Mouse (Mus musculus) hindbrain, embryonic 12.5 days (tissue): ENCODE measurements at regions not wholly inside any gene's neighbourhood (a gene's known extent, or its start where the extent isn't known, plus 50 kb on each side); places are given as distances from the start of the nearest gene placed in this dataset.

Experiments used
- ATAC-seq: fragments of 200-750 bp; cut with Nextera tagmentation; 2 replicates; pipeline ENCODE4 v1.8.0; 2017; ENCODE audit warnings: moderate TSS enrichment; ENCODE audit not compliant: low FRiP score
- H3K27ac ChIP-seq: fragments of 300-500 bp; sonication (generic); 2 replicates; pipeline ENCODE4 v1.5.1; 2016; ENCODE audit warnings: mild to moderate bottlenecking
- H3K27me3 ChIP-seq: fragments of 300-500 bp; sonication (generic); 2 replicates; pipeline ENCODE4 v1.6.1; 2016; ENCODE audit warnings: mild to moderate bottlenecking
- H3K36me3 ChIP-seq: fragments of 300-500 bp; sonication (generic); 2 replicates; pipeline ENCODE4 v1.6.1; 2016; ENCODE audit warnings: mild to moderate bottlenecking
- H3K4me1 ChIP-seq: fragments of 300-500 bp; sonication (generic); 2 replicates; pipeline ENCODE4 v1.6.1; 2016
- H3K4me2 ChIP-seq: fragments of 300-500 bp; sonication (generic); replicated peaks from 2 replicates; pipeline ENCODE4 v1.6.1; 2016; ENCODE audit warnings: mild to moderate bottlenecking
- H3K4me3 ChIP-seq: fragments of 300-500 bp; sonication (generic); 2 replicates; pipeline ENCODE4 v1.5.1; 2016; ENCODE audit warnings: mild to moderate bottlenecking
- H3K9ac ChIP-seq: fragments of 300-500 bp; sonication (generic); 2 replicates; pipeline ENCODE4 v1.6.1; 2016; ENCODE audit warnings: mild to moderate bottlenecking, moderate library complexity
- H3K9me3 ChIP-seq: fragments of 300-500 bp; sonication (generic); replicated peaks from 2 replicates; pipeline ENCODE4 v1.6.1; 2016; ENCODE audit warnings: mild to moderate bottlenecking
- WGBS: fragments of 180-500 bp; shearing (Covaris S2); methylation state at CpG from one replicate; pipeline ENCODE4 v1.1.7; 2016; 5-methylcytosine and 5-hydroxymethylcytosine counted together

DNA sequence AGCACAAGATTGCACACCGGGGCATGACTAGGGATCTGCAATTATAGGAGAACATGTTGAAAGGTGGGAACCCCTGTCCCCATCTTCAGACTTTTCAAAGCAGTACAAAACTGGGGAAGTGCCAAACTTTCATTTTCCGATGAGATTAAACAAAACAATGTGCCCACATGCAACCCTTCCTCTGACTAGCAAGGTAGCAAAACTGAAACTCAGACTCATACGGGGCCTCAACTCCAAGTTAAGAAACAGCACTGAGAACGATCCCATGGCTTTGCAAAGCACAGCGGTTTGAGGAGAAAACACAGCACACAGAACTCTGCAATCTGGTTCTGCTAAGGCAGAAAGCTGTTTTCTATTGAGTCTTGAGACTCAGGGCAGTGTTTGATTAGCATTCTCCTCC is 388.9 kb upstream of the Intu start:
- no peak for ATAC-seq
- no peaks in the 10 kb centered on the region for H3K36me3 ChIP-seq
- no peaks in the 10 kb centered on the region for H3K9me3 ChIP-seq
- H3K27me3 ChIP-seq, result no peaks in the 10 kb centered on the region
- no peak overlapping the region for H3K4me2 ChIP-seq
- no peak overlapping the region for H3K9ac ChIP-seq
- H3K4me1 ChIP-seq, result no peaks in the 10 kb centered on the region
- H3K4me3 ChIP-seq, result no peak overlapping the region
- H3K27ac ChIP-seq, result no peak overlapping the region
- 85% methylated on average over 5 of the region's 5 CpGs for WGBS

DNA sequence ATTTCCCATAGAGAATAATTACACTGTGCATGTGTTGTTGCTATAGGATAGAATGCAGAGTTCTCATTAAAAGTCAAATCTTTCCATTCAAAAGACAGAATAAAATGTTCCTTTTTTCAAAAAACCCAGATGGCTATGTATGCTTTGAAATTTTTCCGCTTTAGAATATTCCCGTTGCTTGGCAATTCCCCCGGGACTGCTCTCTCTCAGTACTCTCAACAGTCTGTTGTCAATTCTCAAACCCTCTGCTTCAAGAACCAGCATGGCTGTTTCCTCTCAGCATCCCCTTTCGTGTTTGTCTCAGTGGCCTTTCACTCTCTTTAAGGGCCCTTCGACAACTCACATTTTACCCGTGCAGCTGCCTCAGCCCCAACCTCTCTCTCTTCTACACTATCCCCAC is 372.5 kb upstream of the Intu start:
- Histone ChIP-seq H3K27ac (no peak overlapping the region), H3K4me1 (no peaks in the 10 kb centered on the region), H3K4me2 (no peak overlapping the region), H3K9me3 (no peaks in the 10 kb centered on the region), H3K36me3 (no peaks in the 10 kb centered on the region), H3K27me3 (no peaks in the 10 kb centered on the region), H3K9ac (no peak overlapping the region), H3K4me3 (no peak overlapping the region)
- ATAC-seq, result no peak
- WGBS, result 76% methylated on average over 6 of the region's 6 CpGs

DNA sequence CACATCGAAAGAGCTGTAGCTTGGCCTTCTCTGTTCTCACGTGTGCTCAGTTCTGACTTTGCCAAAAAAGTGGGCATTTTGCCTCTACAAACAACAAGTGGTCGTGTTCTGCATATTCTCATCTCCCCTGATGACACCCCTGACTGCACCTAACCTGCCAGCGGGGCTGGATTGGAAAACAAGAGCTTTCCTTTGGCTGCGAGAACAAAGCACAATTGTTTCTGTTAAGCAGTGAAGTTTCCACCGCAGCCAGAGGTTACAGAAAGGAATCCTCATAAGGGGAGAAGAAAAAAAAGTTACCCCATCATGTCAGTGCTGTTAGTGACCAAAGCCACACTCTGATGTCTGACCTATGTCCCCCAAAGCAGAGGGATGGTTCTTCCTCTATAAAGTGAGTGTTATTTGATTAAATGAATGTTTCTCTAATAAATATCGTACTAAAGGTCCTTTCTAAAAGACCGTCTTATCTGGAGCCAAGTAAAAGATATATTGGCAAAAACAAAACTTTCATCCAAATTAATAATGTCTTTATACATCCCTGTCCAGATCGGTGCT is 371.4 kb upstream of the Intu start:
- 50% methylated on average over 9 of the region's 9 CpGs for WGBS
- no peak overlapping the region for H3K4me2 ChIP-seq
- H3K27ac ChIP-seq, result no peak overlapping the region
- no peaks in the 10 kb centered on the region for H3K4me1 ChIP-seq
- no peaks in the 10 kb centered on the region for H3K9me3 ChIP-seq
- no peak overlapping the region for H3K4me3 ChIP-seq
- no peaks in the 10 kb centered on the region for H3K27me3 ChIP-seq
- ATAC-seq, result no peak
- no peak overlapping the region for H3K9ac ChIP-seq
- no peaks in the 10 kb centered on the region for H3K36me3 ChIP-seq

DNA sequence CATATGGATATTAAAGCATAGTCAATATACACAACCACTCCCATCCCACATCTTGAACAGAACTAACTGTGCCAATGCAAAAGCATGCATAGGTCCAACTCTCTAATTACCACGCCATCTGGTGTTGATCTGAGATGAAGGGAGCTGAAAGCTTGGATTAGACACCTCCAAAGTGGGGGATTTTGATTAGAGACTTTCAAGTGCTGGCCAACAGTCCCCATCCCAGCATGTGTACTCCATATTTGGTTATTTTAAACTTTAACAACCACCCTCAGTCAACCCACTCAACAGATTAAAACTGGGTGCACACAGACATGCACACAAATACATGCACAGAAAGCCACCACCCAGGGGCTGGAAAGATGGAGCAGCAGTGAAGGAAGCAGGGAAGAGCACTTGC is 366.9 kb upstream of the Intu start:
- Histone ChIP-seq H3K27ac (no peak overlapping the region), H3K36me3 (no peaks in the 10 kb centered on the region), H3K4me1 (no peaks in the 10 kb centered on the region), H3K4me2 (no peak overlapping the region), H3K4me3 (no peak overlapping the region), H3K27me3 (no peaks in the 10 kb centered on the region), H3K9ac (no peak overlapping the region), H3K9me3 (no peaks in the 10 kb centered on the region)
- 81% methylated on average over 1 of the region's 1 CpGs for WGBS
- ATAC-seq, result no peak

DNA sequence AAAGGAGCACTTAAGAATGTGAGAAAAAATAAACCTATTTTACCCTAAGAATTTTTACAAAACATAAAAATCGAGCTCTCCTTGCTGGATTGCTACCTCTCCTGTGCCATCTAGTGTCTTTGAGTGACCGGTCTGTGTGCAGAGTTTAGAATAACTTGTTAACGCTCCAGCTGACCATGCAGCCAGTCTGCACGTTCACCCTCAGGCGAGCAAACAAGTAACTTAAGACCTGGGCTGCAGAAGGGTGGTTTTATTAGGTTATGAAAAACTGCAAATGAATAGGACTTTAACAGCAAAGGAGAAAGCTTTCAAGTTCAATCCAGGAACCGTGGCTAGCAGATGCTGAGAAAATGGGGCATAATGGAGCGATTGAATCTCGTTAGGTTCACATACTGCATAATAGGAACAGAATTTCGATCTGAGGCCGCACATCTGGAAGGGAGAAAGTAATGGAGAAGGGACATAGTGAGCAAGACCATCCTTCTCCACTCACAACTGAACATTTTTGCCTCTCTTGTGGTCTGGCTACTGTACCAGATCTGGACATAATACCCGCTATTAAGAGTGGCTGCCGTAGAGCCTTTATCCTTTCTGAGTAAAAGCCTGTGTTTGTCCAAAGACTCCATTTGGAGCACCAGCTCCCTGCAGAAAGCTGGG is 363.0 kb upstream of the Intu start:
- H3K9me3 ChIP-seq, result no peaks in the 10 kb centered on the region
- no peaks in the 10 kb centered on the region for H3K36me3 ChIP-seq
- no peak overlapping the region for H3K4me3 ChIP-seq
- H3K4me2 ChIP-seq, result no peak overlapping the region
- no peaks in the 10 kb centered on the region for H3K27me3 ChIP-seq
- no peak overlapping the region for H3K9ac ChIP-seq
- no peak for ATAC-seq
- H3K4me1 ChIP-seq, result no peaks in the 10 kb centered on the region
- 76% methylated on average over 12 of the region's 12 CpGs for WGBS
- no peak overlapping the region for H3K27ac ChIP-seq

DNA sequence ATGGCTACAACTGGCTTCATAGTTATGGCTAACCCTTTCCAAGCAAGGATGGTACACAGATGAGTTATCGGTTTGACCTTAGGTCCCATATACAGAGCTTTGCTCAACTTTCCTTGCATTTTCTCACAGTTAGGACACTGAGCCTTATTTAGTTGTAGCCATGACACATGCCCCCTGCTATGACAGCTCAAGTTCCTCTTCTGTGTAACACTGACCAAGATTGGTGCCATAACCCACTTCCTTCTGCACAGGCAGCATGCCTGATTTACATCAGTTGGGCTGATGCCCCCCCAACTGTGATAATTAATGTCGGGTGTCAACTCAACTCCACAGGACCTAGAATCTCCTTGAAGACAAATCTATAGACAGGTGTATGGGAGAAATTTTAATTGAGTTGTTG is 361.5 kb upstream of the Intu start:
- no peaks in the 10 kb centered on the region for H3K4me1 ChIP-seq
- no peaks in the 10 kb centered on the region for H3K27me3 ChIP-seq
- ATAC-seq, result no peak

DNA sequence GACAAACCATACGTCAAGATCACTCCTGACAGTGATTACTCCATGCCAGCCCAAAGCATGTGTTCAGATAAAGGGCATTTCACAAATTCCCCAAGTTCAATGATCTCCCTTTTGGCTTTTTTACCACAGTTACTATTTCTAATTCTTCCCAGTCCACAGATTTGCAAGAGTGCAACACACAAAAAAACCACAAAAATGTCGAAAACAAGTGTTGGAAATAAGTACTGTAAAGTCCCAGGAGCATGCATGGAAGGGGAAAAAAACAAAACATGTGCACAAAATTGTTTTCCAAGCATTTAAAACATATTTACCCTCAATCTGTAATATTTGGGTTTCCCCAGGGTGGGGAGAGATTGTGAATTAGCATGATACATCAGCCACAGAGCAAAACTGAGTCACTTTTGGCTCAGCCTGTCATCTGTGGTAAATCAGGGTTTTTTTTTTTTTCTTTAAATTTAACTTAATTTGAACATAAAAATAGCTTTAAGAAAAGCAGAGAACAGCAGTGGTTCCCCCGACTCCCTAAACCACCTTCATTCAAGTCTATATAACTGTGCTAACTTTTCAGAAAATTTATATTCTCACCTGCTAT is 351.3 kb upstream of the Intu start:
- no peak overlapping the region for H3K9ac ChIP-seq
- no peak for ATAC-seq
- 74% methylated on average over 3 of the region's 3 CpGs for WGBS
- no peaks in the 10 kb centered on the region for H3K27me3 ChIP-seq
- H3K4me3 ChIP-seq, result no peak overlapping the region
- no peak overlapping the region for H3K4me2 ChIP-seq
- H3K9me3 ChIP-seq, result no peaks in the 10 kb centered on the region
- H3K4me1 ChIP-seq, result no peaks in the 10 kb centered on the region
- no peaks in the 10 kb centered on the region for H3K36me3 ChIP-seq
- H3K27ac ChIP-seq, result no peak overlapping the region

More for the DNA sequence above, 361.5 kb upstream of the Intu start:
- Histone ChIP-seq H3K27ac (no peak overlapping the region), H3K4me3 (no peak overlapping the region), H3K9ac (no peak overlapping the region), H3K9me3 (no peaks in the 10 kb centered on the region), H3K4me2 (no peak overlapping the region), H3K36me3 (no peaks in the 10 kb centered on the region)
- WGBS, result 91% methylated on average over 2 of the region's 2 CpGs

DNA sequence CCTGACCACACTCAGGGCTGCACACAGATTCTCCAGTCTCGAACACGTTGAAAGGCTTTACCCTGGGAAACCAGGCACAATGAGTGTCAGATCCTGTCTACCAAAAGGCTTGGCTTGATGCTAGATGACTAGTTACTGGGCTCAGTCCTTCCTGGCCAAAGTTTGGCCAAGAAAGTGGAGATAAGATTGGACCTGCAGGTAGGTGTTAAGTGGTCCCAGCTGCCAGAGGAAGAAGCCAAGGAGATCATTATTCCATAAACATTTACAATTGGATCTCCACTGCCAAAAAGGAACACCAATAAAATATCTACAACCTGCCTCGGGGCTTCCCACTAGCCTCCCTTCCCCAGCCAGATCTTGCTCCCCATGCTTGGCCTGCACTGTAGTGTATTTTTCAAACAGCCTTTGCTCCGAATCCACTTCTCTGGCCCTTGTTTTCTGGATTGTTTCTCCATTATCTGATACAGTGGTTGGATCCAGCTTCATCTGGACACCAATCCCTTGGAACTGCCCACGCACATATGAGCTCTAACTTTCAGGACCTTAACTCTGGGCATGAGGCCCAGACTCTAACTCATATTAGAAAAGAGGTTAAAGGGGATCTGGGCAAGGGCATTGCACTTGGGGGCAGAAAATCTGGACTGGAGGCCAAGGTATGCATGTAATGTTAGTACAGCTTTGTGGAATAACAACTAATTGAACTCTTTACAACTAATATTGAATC is 345.3 kb upstream of the Intu start:
- Histone ChIP-seq H3K9ac (no peak overlapping the region), H3K4me1 (no peaks in the 10 kb centered on the region), H3K9me3 (no peaks in the 10 kb centered on the region), H3K4me3 (no peak overlapping the region), H3K36me3 (no peaks in the 10 kb centered on the region), H3K4me2 (no peak overlapping the region), H3K27ac (no peak overlapping the region), H3K27me3 (no peaks in the 10 kb centered on the region)
- WGBS, result 87% methylated on average over 5 of the region's 5 CpGs
- no peak for ATAC-seq

DNA sequence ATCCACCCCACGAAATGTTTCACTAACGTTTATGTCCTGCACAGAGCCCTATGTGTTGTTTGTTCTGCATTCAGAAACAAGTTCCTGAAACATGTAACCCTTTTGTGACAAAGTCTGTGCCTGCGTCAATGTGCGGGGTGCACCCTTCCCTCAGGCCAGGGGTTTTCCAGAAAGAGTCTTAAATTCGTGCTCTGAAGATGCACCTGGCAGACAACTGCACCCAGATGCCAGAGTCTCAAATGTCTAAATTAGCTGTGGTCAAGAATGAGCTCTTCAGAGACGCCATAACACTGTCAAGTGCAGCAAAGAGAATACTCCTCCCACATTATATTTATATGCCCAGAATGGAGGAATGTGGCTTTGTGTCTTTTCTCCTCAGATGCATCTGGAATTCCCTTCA is 341.6 kb upstream of the Intu start:
- Histone ChIP-seq H3K4me1 (no peaks in the 10 kb centered on the region), H3K4me3 (no peak overlapping the region), H3K27me3 (no peaks in the 10 kb centered on the region), H3K9me3 (no peaks in the 10 kb centered on the region), H3K36me3 (no peaks in the 10 kb centered on the region), H3K27ac (no peak overlapping the region), H3K9ac (no peak overlapping the region), H3K4me2 (no peak overlapping the region)
- WGBS, result 79% methylated on average over 6 of the region's 6 CpGs
- no peak for ATAC-seq

DNA sequence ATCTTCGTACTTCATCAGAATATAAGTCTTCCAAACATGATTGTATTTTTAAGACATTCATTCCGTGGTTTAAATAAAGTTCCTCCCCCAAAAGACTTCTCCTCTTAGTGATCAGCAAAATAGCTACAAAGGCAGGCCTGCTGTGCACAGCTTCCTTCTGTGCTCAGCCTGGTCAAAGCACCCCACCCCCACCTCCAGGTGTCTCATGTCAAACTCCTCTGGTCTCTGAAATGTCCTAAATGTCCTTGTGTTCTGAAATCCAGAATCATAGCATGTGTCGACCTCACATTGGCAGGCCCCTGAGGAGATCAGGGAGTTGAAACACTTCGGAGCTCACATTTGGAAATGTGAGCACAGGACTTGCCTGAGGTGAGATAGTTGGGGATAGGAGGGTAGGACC is 341.1 kb upstream of the Intu start:
- Histone ChIP-seq H3K4me2 (no peak overlapping the region), H3K27me3 (no peaks in the 10 kb centered on the region), H3K27ac (no peak overlapping the region), H3K9ac (no peak overlapping the region), H3K36me3 (no peaks in the 10 kb centered on the region), H3K4me1 (no peaks in the 10 kb centered on the region), H3K9me3 (no peaks in the 10 kb centered on the region), H3K4me3 (no peak overlapping the region)
- WGBS, result 63% methylated on average over 4 of the region's 4 CpGs
- ATAC-seq, result no peak

DNA sequence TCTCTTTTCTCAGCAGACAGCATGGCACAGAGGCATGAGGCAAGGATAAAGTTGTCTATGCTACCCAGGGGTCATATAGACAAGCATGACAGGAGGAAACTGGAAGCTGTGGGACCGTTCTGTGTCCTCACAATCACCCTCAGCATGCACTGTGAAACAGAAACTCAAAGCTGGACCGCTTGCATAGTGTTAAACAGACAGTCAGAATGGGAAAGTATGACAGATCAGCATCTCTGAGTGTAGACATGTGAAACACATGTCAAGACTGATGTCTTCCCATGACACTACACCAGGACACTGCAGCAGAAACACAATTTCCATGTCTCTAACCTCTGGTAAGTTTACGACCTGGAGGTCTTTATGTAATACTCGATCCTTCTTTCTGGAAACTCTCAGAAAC is 330.9 kb upstream of the Intu start:
- Histone ChIP-seq H3K4me3 (no peak overlapping the region), H3K36me3 (no peaks in the 10 kb centered on the region), H3K27me3 (no peaks in the 10 kb centered on the region), H3K9me3 (no peaks in the 10 kb centered on the region), H3K4me1 (no peaks in the 10 kb centered on the region), H3K27ac (no peak overlapping the region), H3K9ac (no peak overlapping the region), H3K4me2 (no peak overlapping the region)
- WGBS, result 90% methylated on average over 4 of the region's 4 CpGs
- no peak for ATAC-seq

DNA sequence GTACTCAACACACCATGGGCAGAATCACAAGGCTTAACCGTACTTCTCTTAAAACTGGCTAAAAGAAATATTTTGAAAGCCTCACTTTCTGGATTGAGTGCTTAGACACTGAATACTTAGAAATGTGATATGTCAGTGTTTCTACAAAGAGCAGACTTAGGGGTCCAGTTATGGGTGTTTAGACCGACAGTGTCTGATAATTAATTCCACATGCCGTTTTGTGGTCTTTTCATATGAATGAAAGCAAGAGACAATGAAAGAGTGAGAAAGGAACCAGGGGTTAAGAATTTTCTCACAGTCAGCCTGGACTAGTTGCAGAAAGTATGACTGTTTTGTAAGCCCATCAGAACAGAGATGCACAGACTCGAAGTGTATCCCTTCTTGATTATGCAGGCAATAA is 324.8 kb upstream of the Intu start:
- H3K27ac ChIP-seq, result no peak overlapping the region
- H3K4me3 ChIP-seq, result no peak overlapping the region
- 33% methylated on average over 4 of the region's 4 CpGs for WGBS
- no peak for ATAC-seq
- no peak overlapping the region for H3K9ac ChIP-seq
- H3K4me1 ChIP-seq, result no peaks in the 10 kb centered on the region
- no peaks in the 10 kb centered on the region for H3K27me3 ChIP-seq
- no peaks in the 10 kb centered on the region for H3K36me3 ChIP-seq
- H3K4me2 ChIP-seq, result no peak overlapping the region
- H3K9me3 ChIP-seq, result no peaks in the 10 kb centered on the region

DNA sequence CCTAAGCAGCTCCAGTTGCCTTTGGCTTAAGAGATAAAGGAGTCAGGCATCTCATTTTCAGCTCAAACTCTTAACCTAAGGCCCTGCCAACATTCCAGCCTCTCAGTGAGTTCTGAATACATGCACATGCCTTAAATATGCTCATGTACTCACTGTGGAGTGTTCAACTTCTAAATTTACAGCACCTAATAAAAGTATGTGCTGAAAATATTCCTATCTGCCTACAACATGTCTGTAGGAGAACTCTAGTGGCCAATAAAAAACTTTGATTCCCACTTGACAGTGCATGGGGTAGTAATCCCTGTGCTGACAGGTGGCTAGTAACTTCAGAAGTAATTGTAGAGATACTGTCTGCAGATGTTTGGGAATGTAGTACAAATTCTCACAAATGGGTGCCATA is 319.3 kb upstream of the Intu start:
- no peaks in the 10 kb centered on the region for H3K36me3 ChIP-seq

More for the DNA sequence above, 319.3 kb upstream of the Intu start:
- Histone ChIP-seq H3K4me2 (no peak overlapping the region), H3K9me3 (no peaks in the 10 kb centered on the region), H3K27me3 (no peaks in the 10 kb centered on the region), H3K4me3 (no peak overlapping the region), H3K4me1 (no peaks in the 10 kb centered on the region), H3K9ac (no peak overlapping the region), H3K27ac (no peak overlapping the region)
- ATAC-seq, result no peak
